Mouse (Mus musculus) lung, embryonic 14.5 days (tissue): Measurements from ENCODE around the gene Pigh. TPM values are rescaled to one million over a fixed set of nuclear protein-coding genes. Genes with fewer than 3 reads are reported as not detected.

Source experiments
- ATAC-seq: fragments of 200-750 bp; cut with Nextera tagmentation; 2 replicates; pipeline ENCODE4 v1.8.0; 2017; ENCODE audit warnings: mild to moderate bottlenecking, moderate TSS enrichment, moderate library complexity; ENCODE audit not compliant: insufficient read depth
- DNase-seq: peaks from one replicate; pipeline ENCODE4 v3.0.0-alpha.2; 2015
- H3K27ac ChIP-seq: fragments of 300-500 bp; sonication (generic); 2 replicates; pipeline ENCODE4 v1.5.1; 2014; ENCODE audit warnings: low read depth, mild to moderate bottlenecking, moderate library complexity
- H3K27me3 ChIP-seq: fragments of 300-500 bp; sonication (generic); 2 replicates; pipeline ENCODE4 v1.6.1; 2014; ENCODE audit warnings: low read length, control low read depth; ENCODE audit not compliant: insufficient read depth
- H3K36me3 ChIP-seq: fragments of 300-500 bp; sonication (generic); 2 replicates; pipeline ENCODE4 v1.6.1; 2014; ENCODE audit warnings: control low read depth; ENCODE audit not compliant: insufficient read depth
- H3K4me1 ChIP-seq: fragments of 300-500 bp; sonication (generic); 2 replicates; pipeline ENCODE4 v1.6.1; 2014; ENCODE audit warnings: antibody characterized with exemption, control low read depth; ENCODE audit not compliant: insufficient read depth
- H3K4me2 ChIP-seq: fragments of 300-500 bp; sonication (generic); 2 replicates; pipeline ENCODE4 v1.6.1; 2014; ENCODE audit warnings: mild to moderate bottlenecking
- H3K4me3 ChIP-seq: fragments of 300-500 bp; sonication (generic); 2 replicates; pipeline ENCODE4 v1.5.1; 2014; ENCODE audit warnings: low read depth, low read length
- H3K9ac ChIP-seq: fragments of 300-500 bp; sonication (generic); 2 replicates; pipeline ENCODE4 v1.6.1; 2014
- H3K9me3 ChIP-seq: fragments of 300-500 bp; sonication (generic); 2 replicates; pipeline ENCODE4 v1.6.1; 2016; ENCODE audit warnings: low read depth, low read length, control low read depth
- CTCF ChIP-seq: IDR thresholded peaks from 2 replicates; pipeline ENCODE4 v1.5.1; 2016; ENCODE audit warnings: antibody characterized with exemption, low read depth
- WGBS: fragments of 180-500 bp; shearing (Covaris S2); extraction: QIAGEN DNeasy Blood & Tissue Kit; methylation state at CpG from one replicate; pipeline ENCODE4 v1.1.7; 2014; 5-methylcytosine and 5-hydroxymethylcytosine counted together
- polyA plus RNA-seq: library from polyadenylated mRNA; unstranded; fragments of >200 nt; fragmentation: Nextera tagmentation; extraction: Ambion mirVana; gene quantifications from 2 replicates; pipeline ENCODE4 v1.2.1, GENCODE M21; 2014

The Pigh gene
- polyA plus RNA-seq, 1 experiment from 2014 or later = 24.7 TPM

DNA sequence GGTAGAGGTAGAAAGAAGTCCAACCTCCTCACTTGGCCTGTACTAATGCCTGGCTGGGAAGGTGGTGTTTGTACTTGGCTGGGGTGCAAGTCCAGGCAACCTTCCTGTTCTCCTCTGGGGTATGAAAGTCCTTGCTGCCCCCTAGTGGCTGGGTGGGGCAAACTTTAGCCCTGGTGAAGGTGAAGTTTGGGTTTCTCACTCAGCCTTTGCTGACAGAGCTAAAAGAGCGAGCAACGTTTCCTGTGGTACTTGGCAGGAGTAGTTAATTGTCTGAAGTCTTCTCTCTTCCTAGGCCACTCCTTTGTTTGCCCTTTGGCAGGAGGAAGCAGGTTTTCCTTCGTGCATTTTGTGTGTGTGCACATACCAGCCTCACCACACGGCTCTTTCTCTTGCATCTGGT lies 3.1 kb upstream of the Pigh start:
- ATAC-seq (no peak), DNase-seq (peak; percentile 49)
- WGBS = 32% methylated on average over 4 of the region's 4 CpGs
- Histone ChIP-seq H3K4me1 (no peaks in the 10 kb centered on the region), H3K4me2 (no peak overlapping the region), H3K9ac (no peak overlapping the region), H3K4me3 (no peak overlapping the region), H3K36me3 (no peaks in the 10 kb centered on the region), H3K27me3 (no peaks in the 10 kb centered on the region), H3K9me3 (no peaks in the 10 kb centered on the region), H3K27ac (no peak overlapping the region)
- peak; percentile 67 for TF ChIP-seq CTCF

DNA sequence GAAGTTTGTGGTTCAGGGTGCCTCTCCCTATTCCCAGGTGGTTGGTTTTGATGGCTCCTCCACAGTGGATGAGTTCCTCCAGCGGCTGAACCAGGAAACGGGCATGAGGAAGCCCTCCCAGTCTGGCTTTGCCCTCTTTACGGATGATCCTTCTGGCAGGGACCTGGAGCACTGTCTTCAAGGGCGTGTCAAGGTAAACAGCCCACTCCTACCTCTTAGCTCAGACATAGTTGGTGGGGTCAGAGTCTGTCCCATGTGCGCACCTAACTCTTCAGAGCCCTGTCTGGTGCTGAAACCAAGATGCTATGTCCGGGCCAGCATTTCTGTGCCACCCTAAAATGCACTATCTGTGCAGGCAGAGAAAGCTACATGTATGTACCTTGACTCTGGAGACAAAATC lies 16.1 kb downstream of the Pigh start:
- no peaks in the 10 kb centered on the region for H3K4me1 ChIP-seq
- no peak overlapping the region for H3K4me2 ChIP-seq
- 85% methylated on average over 6 of the region's 6 CpGs for WGBS
- H3K4me3 ChIP-seq = no peak overlapping the region
- H3K9ac ChIP-seq = no peak overlapping the region
- H3K36me3 ChIP-seq = peaks cover 41% of the 10 kb centered on the region
- DNase-seq = no peak
- no peaks in the 10 kb centered on the region for H3K9me3 ChIP-seq
- ATAC-seq = no peak
- no peaks in the 10 kb centered on the region for H3K27me3 ChIP-seq
- no peak for TF ChIP-seq CTCF
- H3K27ac ChIP-seq = no peak overlapping the region

DNA sequence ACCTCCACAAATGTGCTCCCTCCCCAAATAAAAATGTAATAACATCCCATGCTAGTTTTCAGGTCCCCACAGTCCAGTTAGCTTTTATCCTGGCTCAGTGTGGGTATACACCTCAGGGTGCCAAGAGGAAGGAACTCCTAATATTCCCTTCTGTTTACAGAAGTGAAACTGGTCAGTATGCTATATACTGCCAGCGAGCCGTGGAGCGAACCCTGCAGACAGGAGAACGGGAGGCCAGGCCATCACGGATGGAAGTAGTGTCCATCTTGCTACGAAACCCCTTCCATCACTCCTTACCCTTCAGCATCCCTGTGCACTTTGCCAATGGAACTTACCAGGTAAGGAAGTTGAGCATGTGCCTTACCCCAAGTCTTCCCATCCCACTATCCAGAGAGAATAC lies 16.9 kb downstream of the Pigh start:
- 87% methylated on average over 6 of the region's 6 CpGs for WGBS
- H3K36me3 ChIP-seq = peaks cover 42% of the 10 kb centered on the region
- no peak for ATAC-seq

DNA sequence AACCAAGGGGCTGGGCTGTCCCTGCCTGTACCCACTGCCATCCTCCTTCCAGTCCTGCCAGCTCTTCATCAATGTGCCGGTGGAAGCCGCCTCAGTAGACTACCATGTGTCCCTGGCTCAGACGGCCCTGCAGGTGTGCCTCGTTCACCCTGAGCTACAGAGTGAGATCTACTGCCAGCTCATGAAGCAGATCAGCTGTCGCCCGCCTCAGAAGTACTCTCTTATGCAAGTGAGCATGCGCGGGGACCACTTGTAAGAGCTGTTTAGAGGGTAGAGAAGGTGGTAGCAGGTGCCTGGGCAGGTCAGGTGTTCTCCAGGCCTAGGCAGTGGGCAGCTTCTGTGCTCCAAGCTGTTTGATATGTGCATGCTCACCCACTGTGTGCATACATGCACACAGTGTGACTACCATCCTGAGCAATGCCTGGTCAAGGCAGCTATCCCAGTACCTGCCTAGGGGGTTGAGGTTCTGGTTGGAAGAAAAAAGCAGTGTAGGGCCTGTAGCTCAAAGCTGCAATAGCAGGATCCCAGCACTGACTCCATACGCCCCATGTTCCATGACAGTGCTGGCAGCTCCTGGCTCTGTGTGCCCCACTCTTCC lies 18.6 kb downstream of the Pigh start:
- DNase-seq (no peak), ATAC-seq (no peak)
- H3K27ac ChIP-seq = no peak overlapping the region
- TF ChIP-seq CTCF = no peak
- H3K4me3 ChIP-seq = no peak overlapping the region
- 80% methylated on average over 9 of the region's 9 CpGs for WGBS
- peaks cover 28% of the 10 kb centered on the region for H3K36me3 ChIP-seq
- H3K4me2 ChIP-seq = no peak overlapping the region
- H3K4me1 ChIP-seq = no peaks in the 10 kb centered on the region
- no peaks in the 10 kb centered on the region for H3K27me3 ChIP-seq
- H3K9ac ChIP-seq = no peak overlapping the region
- no peaks in the 10 kb centered on the region for H3K9me3 ChIP-seq

More for the DNA sequence above, 16.9 kb downstream of the Pigh start:
- no peak overlapping the region for H3K4me2 ChIP-seq
- no peaks in the 10 kb centered on the region for H3K27me3 ChIP-seq
- no peaks in the 10 kb centered on the region for H3K4me1 ChIP-seq
- H3K4me3 ChIP-seq = no peak overlapping the region
- DNase-seq = no peak
- no peak for TF ChIP-seq CTCF
- H3K9me3 ChIP-seq = no peaks in the 10 kb centered on the region
- no peak overlapping the region for H3K9ac ChIP-seq
- no peak overlapping the region for H3K27ac ChIP-seq

DNA sequence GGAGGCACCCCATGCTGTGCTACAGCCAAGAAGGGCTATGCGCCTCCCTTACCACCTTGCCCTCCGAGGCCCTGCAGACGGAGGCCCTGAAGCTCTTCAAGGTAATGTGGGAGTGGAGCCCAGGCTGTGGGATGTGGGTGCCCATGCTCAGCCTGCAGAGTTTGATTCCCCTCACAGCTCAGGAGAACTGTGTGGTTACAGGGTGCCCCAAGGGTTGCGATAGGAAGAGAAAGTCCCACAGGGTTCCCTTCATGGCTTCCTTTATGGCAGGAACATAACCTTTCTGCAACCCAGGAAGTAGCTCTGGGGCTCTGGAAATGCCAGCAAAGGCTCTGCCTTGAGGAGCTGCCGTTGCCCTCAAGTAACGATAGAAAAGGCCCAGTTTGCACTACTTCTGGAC lies 19.5 kb downstream of the Pigh start:
- Histone ChIP-seq H3K4me3 (no peak overlapping the region), H3K27me3 (no peaks in the 10 kb centered on the region), H3K4me2 (no peak overlapping the region), H3K4me1 (no peaks in the 10 kb centered on the region), H3K9ac (no peak overlapping the region), H3K36me3 (peaks cover 28% of the 10 kb centered on the region), H3K9me3 (no peaks in the 10 kb centered on the region), H3K27ac (no peak overlapping the region)
- ATAC-seq = no peak
- TF ChIP-seq CTCF = no peak
- no peak for DNase-seq
- 89% methylated on average over 6 of the region's 6 CpGs for WGBS

DNA sequence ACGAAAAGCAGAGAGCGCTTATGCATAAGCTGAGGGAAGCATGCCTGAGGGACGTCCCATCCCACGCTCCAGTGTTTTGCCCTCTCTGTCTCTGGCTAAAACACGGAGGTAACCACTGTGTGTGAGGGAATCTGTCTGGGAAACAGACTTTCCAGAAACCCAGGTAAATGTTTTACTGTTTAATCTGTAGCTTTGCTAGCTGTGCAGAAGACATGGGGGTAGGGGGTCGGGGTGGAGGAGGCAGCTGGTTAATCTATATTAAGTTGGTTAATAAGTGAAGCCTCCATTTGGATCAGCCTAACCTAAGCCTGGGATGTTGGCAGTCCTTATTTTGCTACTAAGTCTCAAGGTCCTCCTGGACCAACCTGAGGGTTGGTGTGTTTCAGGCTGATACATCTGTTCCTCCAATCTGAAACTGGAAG lies 20.3 kb downstream of the Pigh start:
- Histone ChIP-seq H3K9me3 (no peaks in the 10 kb centered on the region), H3K27ac (no peak overlapping the region), H3K4me1 (no peaks in the 10 kb centered on the region), H3K27me3 (no peaks in the 10 kb centered on the region), H3K4me3 (no peak overlapping the region), H3K9ac (no peak overlapping the region), H3K4me2 (no peak overlapping the region), H3K36me3 (peaks cover 22% of the 10 kb centered on the region)
- TF ChIP-seq CTCF = no peak
- ATAC-seq = no peak
- no peak for DNase-seq
- WGBS = 86% methylated on average over 6 of the region's 6 CpGs

DNA sequence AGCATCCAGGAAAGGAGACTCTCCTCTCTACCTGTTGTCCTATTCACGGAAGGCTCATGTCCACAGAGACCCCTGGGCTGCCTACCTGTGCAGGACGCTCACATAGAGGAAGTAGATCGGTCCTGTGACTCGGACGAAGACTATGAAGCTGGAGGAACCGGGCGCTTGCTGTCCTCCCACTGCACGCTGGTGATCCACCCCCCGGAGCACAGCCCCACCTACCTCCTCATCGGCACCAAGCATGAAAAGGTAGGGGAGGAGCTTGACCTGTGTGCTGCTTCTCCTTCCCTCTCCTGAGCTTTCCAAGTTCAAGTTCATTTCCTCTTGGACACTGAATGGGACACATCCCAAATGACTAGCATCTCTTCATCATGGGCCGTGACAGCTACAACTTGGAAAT lies 21.1 kb downstream of the Pigh start:
- no peaks in the 10 kb centered on the region for H3K4me1 ChIP-seq
- no peak overlapping the region for H3K27ac ChIP-seq
- no peak overlapping the region for H3K4me3 ChIP-seq

More for the DNA sequence above, 21.1 kb downstream of the Pigh start:
- Histone ChIP-seq H3K9ac (no peak overlapping the region), H3K36me3 (peaks cover 14% of the 10 kb centered on the region; the same call in 1 of the 2 replicates), H3K27me3 (no peaks in the 10 kb centered on the region), H3K9me3 (no peaks in the 10 kb centered on the region), H3K4me2 (no peak overlapping the region)
- TF ChIP-seq CTCF = no peak
- no peak for DNase-seq
- WGBS = 89% methylated on average over 11 of the region's 11 CpGs
- no peak for ATAC-seq
